Mouse (Mus musculus) A20 (cell line): Measurements from ENCODE around the gene Zfp3.

Experiments used
- DNase-seq: peaks from one replicate; pipeline ENCODE4 v3.0.0-alpha.2; 2011; ENCODE audit warnings: low read depth, low spot score

Gene Zfp3

DNA sequence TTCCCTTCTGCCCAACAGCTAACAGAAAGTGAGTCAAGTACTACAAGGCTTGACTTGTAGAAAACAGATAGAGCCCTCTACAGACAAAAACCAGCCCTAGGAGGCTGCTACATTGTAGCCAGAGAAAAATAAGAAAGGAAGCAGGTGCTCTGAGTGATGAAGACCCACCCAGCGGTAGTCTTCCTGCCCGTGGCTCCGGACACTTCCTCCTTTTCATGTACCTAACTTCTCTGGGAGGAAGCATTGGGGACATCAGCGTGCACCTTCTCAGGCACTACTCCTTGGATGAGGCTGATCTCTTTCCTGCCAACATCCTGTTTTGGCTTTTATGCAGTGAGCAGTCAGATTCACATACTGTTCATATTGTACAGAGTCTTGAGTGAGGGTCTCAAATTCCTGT lies 42.7 kb downstream of the Zfp3 start:
- peak; percentile 78 for DNase-seq

GRCm38 (mm10) chr11:70807630-70808029 lies 43.6 kb downstream of the Zfp3 start:
- peak; percentile 63 for DNase-seq

- DNase-seq = peak; percentile 72
Measured at GRCm38 (mm10) chr11:70808101-70808500, 44.1 kb downstream of the Zfp3 start.

DNA sequence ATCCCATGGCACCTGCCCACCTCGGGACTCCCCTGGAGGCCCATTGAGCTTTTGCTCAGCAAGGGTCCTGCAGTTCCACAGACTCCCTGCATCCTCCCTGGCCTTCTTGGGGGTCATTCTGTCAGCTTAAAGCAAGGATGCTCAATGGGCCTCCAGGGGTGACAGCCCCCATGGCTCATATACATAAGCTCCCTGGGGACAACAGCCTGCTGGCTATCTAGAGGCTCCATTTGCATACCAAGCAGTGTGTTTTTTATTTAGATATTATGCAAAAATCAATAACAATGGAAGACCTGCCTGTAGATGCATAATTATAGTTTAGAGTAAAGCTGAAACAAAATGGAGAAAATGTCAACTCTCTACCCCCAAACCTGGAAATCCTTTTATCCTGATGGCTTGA lies 45.0 kb downstream of the Zfp3 start:
- DNase-seq = peak; percentile 91

GRCm38 (mm10) chr11:70811041-70811440 lies 47.0 kb downstream of the Zfp3 start:
- DNase-seq = peak; percentile 74

DNA sequence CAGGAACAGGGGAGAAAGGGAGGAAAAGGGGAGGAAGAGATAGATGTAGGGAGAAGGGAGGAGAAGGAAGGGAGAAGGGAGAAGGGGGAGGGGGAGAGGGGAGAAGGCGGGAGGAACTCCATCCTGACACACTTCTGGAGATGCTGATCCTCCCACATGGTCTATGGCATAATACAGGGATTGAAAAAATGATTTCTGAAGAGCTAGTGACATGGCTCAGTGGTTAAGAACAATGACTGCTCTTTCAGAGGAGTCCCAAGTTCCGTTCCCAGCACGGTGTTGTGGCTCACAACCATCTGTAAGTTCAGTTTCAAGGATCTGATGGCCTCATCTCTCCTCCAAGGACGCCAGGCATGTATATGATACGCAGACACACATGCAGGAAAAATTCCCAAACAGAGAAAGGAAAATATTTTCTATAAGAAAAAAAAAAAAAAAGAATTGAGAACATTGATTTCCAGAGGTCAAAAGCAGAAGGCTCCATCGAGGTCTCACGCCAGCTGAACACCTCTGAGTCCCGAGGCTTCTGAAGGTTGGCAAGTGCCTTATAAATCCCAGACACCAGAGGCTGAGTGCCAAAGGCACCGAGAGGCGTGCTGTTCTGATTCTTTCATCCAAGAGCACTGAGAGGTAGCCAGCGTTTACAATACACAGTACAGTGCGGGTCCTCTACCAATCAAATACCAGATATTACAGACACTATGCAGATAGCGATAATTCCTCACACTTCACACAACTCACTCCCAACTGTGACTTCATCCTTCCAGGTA lies 47.6 kb downstream of the Zfp3 start:
- DNase-seq = peak; percentile 65

- peak; percentile 94 for DNase-seq
Measured at GRCm38 (mm10) chr11:70812365-70812764, 48.4 kb downstream of the Zfp3 start, which contains the start of gene Scimp. Gene Scimp (minus strand): TSS chr11:70812586.

GRCm38 (mm10) chr11:70815071-70815470 lies 51.1 kb downstream of the Zfp3 start:
- DNase-seq = peak; percentile 55

GRCm38 (mm10) chr11:70815498-70816078 lies 51.6 kb downstream of the Zfp3 start:
- peak; percentile 89 for DNase-seq

GRCm38 (mm10) chr11:70816770-70817169 lies 52.8 kb downstream of the Zfp3 start:
- DNase-seq = no peak

DNA sequence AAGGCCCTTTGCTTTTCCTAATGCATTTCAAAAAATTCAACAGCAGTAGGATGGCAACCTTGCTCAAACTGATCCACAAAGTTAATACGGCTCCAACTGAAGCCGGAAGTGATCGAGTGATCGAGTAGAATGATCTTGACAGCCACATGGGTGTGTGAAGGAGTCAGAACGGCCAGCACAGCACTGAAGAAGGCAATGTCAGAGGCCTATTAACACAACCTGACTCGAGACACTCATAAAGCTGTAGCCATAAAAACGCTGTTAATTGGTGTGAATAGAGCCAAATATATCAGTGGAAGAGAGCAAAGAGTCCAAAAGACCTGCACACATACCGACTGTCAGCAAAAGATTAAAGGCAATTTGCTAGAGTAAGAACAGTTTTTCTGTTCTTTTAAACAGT lies 56.1 kb downstream of the Zfp3 start:
- DNase-seq = no peak

GRCm38 (mm10) chr11:70821728-70822591 lies 58.0 kb downstream of the Zfp3 start:
- DNase-seq = no peak
